Mouse (Mus musculus): Measurements from ENCODE around the gene Zfp69.

The Zfp69 gene

DNA sequence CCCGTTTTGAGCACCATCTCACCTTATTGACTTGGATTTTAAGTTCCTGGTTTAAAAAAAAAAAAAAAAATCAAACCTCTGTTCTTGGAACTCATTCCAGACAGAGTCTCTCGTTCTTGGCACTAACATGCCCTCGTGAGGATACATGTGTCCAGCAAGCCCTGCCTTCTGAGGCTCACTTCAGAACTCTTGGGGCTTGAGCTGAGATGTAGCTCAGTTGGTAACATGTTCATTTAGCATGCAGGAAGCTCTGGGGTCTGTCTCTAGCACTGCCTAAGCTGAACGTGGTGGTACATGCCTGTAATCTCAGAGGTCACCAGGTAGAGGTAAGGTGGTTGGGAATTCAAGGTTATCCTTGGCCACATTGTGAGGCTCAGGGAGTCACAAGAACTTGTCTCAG lies 65.4 kb downstream of the Zfp69 start:
- no peak for DNase-seq (ENCODE audit: low read depth, low spot score)

DNA sequence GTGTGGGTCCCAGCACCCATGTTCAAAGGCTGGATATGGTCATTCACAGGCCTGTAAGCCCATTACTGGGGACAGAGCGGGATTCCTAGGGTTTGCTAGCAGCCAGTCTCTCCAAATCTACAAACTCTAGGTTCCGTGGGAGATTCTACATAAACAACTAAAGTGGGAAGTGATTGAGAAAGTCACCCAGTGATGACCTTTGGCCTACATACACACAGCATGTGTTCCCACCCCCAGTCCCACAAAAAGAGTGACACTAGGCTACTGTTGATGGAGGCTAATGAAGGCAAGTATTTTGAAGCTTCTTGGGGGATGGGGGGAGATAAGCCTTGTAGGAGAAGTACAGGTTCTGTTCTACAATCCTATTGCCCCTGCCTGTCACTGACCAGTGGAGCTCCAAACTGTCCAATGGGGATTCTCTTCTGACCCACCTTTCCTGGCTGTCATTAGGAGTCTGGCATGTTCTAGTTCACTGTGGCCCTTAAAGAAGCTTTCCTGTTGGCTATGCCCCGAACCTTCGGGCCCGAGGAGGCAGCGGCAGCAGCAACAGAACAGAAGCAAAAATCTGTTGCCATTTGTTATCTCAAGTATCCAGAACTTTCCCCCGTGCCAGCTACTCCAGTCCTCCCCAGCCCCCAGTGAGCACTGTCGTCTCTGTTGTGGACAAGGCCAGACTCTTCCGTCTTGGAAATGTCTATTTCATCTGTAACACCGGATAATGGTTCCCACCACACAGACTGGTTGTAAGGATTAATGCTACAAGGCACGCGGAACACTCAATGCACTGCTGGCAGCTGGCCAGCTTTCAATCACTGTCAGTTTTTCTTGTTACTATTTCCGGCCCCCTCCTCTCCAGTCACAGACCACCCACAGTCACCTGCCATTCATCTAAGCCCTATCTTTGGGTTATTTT lies 66.0 kb downstream of the Zfp69 start:
- no peak for DNase-seq (ENCODE audit: low read depth, low spot score)

DNA sequence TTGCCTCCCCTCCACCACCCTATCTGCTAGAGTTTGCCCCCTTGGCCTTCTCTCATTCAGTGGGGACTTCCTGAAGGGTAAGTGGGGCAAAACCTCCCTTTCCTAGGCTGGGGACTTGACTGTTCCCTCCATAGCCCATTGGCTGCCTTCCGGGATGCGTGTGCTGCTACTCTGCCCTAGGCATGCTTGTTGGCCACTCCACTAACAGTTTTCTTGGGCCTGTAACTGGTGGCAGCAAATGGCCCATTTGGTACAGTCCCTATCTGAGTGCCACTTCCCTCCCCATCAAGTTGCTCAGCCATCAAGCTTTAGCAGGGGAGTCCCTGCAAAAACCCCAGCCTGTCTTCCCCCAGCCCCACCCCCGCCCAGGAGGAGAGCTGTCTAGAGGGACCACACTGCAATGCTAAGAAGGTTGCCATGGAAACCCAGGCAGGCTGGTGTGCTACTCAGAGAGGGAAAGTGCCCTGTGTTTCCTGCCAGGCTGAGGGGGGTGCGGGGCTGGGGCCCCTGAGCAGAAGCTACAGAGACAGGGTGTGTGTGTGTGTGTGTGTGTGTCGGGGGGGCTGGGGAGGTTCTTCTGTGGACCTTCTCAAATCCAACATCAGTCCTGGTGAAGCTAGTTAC lies 69.4 kb downstream of the Zfp69 start:
- DNase-seq (ENCODE audit: low read depth, low spot score), result peak; percentile 62

DNA sequence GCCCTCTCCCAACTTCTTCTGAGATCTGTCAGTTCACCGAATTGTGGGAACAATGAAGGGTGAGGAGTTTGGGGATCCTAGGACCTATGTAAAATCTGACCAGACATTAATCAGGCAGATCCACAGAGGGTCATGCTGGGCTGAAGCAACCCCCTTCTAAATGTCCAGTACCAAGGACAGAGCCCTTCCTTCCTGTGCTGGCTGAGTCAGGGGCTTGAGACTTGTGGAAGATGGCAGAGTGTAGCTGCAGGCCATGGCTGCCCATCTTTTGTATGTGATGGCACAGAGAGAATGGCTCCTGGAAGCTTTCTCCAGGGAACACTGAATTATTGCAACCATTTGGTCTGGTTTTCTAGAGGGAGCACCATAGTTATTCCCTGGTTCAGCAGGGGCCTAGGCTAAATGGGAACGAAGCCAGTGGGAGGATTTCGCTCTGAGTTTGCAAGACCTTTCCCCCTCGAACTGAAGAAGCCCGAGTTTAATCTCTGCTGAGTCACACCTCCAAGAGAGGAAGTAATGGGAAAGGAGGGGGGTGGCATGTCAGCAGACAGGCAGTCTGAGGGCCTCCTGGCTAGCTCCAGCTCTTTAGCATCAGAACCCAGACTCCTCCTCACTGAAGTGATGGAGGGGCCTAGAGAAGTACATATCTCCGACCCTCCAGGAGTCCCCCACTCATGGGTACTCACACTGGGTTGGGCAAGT lies 70.6 kb downstream of the Zfp69 start:
- DNase-seq (ENCODE audit: low read depth, low spot score), result no peak
